Comparison of ENCODE assay signal across 9 mouse cellular contexts in the genomic region with DNA sequence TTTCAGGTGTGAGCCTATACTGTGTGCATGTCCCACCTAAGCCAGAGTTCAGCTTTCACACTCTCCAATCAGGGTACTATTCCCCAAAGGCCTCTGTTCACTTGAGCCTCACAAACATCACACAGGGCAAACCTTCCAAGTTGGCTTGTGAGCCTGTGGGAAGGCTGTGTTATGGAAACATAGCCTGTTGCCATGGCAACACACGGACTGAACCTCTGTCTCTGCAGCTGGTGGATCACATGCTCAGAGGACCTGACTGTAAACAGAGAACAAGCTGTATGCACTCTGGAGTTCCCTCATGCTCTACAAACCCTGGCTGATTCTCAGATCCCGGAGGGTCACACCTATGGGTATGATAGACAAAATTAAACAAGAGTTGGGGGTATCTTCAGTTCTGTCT.
DNase-seq lines count a peak whose midpoint lies in the region; ATAC-seq and TF ChIP-seq lines count a peak whose summit lies in the region.
"Had no signal": no experiment of that assay in that cellular context is flagged by ENCODE, and none has a peak within 500 bp of the region (broad histone marks: within the 10 kb centered on the region; RNA-seq: fewer than 3 reads in every experiment).

No protein-coding gene starts in this region.

- no peak overlapping the region for H3K4me3 ChIP-seq in gastrocnemius, adult 2 months
- no peak overlapping the region for H3K4me3 ChIP-seq in hindbrain, postnatal 0 days (ENCODE audit: low read length)

- no peak overlapping the region for H3K9ac ChIP-seq in hindbrain, postnatal 0 days (replicated peaks; ENCODE audit: low read length)
- H3K9ac ChIP-seq: liver, embryonic 14.5 days had no signal

- H3K27me3 ChIP-seq in hindbrain, postnatal 0 days (ENCODE audit: insufficient read depth, low read length) = no peaks in the 10 kb centered on the region

- TF ChIP-seq CTCF in gastrocnemius, adult 2 months (IDR thresholded peaks at IDR 0.05) = no peak
- TF ChIP-seq CTCF in hindbrain, postnatal 0 days (IDR thresholded peaks at IDR 0.05; ENCODE audit: low read depth) = no peak

- H3K4me1 ChIP-seq in hindbrain, postnatal 0 days (ENCODE audit: insufficient read depth, low read length) = no peaks in the 10 kb centered on the region; the same call in 1 of the 2 replicates

- intact Hi-C loops in gastrocnemius, adult 2 months (cut with DNase I) = no loop called here

- no peaks in the 10 kb centered on the region for H3K36me3 ChIP-seq in hindbrain, postnatal 0 days (ENCODE audit: insufficient read depth, low read length)

- no peaks in the 10 kb centered on the region for H3K9me3 ChIP-seq in hindbrain, postnatal 0 days (ENCODE audit: low read length)

- DNase-seq in urinary bladder, postnatal 14 days (ENCODE audit: low spot score) = peak; percentile 41
- no peak for DNase-seq in urinary bladder, adult 2 months (ENCODE audit: low spot score)
- DNase-seq in gastrocnemius, adult 2 months = peak; percentile 78
- DNase-seq in hindbrain, postnatal 0 days (ENCODE audit: low spot score) = peak; percentile 90
- DNase-seq in layer of hippocampus, postnatal 36 days = peak; percentile 11 to 35
- peak; percentile 75 for DNase-seq in lung, postnatal 25 days (ENCODE audit: low spot score)
- peak; percentile 27 for DNase-seq in right cerebral cortex, postnatal 25 days

- no peak overlapping the region for H3K4me2 ChIP-seq in hindbrain, postnatal 0 days (ENCODE audit: low read depth, low read length)

- WGBS in hindbrain, postnatal 0 days = 40% methylated on average over 2 of the region's 2 CpGs

- ATAC-seq in hindbrain, postnatal 0 days = peak; percentile 94
- ATAC-seq in megakaryocyte-erythroid progenitor cell, adult 5-6 weeks (replicated peaks; ENCODE audit: low FRiP score, low TSS enrichment, poor library complexity, severe bottlenecking) = no peak

- H3K27ac ChIP-seq in gastrocnemius, adult 2 months = peak overlapping the region; percentile 73
- peak overlapping the region; percentile 20; the same call in 1 of the 2 replicates for H3K27ac ChIP-seq in hindbrain, postnatal 0 days
- H3K27ac ChIP-seq: liver, embryonic 14.5 days had no signal
